Mouse (Mus musculus) midbrain, embryonic 15.5 days (tissue): ENCODE results near the gene Myh4. TPM values are rescaled to one million over a fixed set of nuclear protein-coding genes. Genes with fewer than 3 reads are reported as not detected.

Experiments
- ATAC-seq: fragments of 200-750 bp; cut with Nextera tagmentation; replicated peaks from 2 replicates; pipeline ENCODE4 v1.8.0; 2017; ENCODE audit warnings: moderate TSS enrichment
- H3K27ac ChIP-seq: fragments of 300-500 bp; sonication (generic); 2 replicates; pipeline ENCODE4 v1.5.1; 2015; ENCODE audit warnings: mild to moderate bottlenecking, inconsistent platforms
- H3K27me3 ChIP-seq: fragments of 300-500 bp; sonication (generic); replicated peaks from 2 replicates; pipeline ENCODE4 v1.6.1; 2015; ENCODE audit warnings: inconsistent platforms
- H3K36me3 ChIP-seq: fragments of 300-500 bp; sonication (generic); replicated peaks from 2 replicates; pipeline ENCODE4 v1.6.1; 2015; ENCODE audit warnings: inconsistent platforms
- H3K4me1 ChIP-seq: fragments of 300-500 bp; sonication (generic); 2 replicates; pipeline ENCODE4 v1.6.1; 2015; ENCODE audit warnings: inconsistent platforms
- H3K4me2 ChIP-seq: fragments of 300-500 bp; sonication (generic); 2 replicates; pipeline ENCODE4 v1.6.1; 2015; ENCODE audit warnings: inconsistent platforms, mild to moderate bottlenecking, moderate library complexity
- H3K4me3 ChIP-seq: fragments of 300-500 bp; sonication (generic); 2 replicates; pipeline ENCODE4 v1.5.1; 2015; ENCODE audit warnings: mild to moderate bottlenecking, inconsistent platforms
- H3K9ac ChIP-seq: fragments of 300-500 bp; sonication (generic); 2 replicates; pipeline ENCODE4 v1.6.1; 2015; ENCODE audit warnings: mild to moderate bottlenecking, inconsistent platforms
- H3K9me3 ChIP-seq: fragments of 300-500 bp; sonication (generic); 2 replicates; pipeline ENCODE4 v1.6.1; 2016; ENCODE audit warnings: inconsistent platforms
- WGBS: fragments of 180-500 bp; shearing (Covaris S2); methylation state at CpG from one replicate; pipeline ENCODE4 v1.1.7; 2015; ENCODE audit warnings: mixed read lengths; 5-methylcytosine and 5-hydroxymethylcytosine counted together
- polyA plus RNA-seq: library from polyadenylated mRNA; unstranded; fragments of >200 nt; fragmentation: Nextera tagmentation; extraction: Ambion mirVana; gene quantifications from 2 replicates; pipeline ENCODE4 v1.2.1, GENCODE M21; 2015

The Myh4 gene
- polyA plus RNA-seq, result 0.14 and 0.17 TPM in 2 replicates

GRCm38 (mm10) chr11:67237481-67238079 lies at the start of gene Myh4:
Gene Myh4, plus strand, starts transcription at chr11:67238029.
- no peak for ATAC-seq
- Histone ChIP-seq H3K27ac (no peak within 1 kb of the TSS), H3K4me2 (no peak within 1 kb of the TSS), H3K4me3 (no peak within 1 kb of the TSS), H3K4me1 (no peaks in the 10 kb centered on the region), H3K27me3 (no peaks in the 10 kb centered on the region), H3K36me3 (no peaks in the 10 kb centered on the region), H3K9ac (no peak within 1 kb of the TSS), H3K9me3 (no peaks in the 10 kb centered on the region)
- 78% methylated on average over 5 of the region's 5 CpGs for WGBS

DNA sequence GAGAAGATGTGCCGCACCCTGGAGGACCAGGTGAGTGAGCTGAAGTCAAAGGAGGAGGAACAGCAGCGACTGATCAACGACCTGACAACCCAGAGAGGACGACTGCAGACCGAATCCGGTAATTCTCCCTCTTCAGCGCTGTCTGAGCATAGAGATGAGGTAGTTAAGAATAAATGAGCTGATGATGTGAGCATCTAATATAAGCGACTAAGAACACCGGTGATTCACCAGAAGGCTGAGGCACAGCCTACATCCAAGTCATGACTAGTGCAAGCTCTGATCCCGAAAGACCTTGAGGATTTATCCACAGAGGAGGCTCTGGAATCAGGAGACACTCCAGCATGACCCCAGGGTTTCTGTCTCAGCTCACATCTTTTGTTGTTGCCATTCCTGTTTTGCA lies 47.5 kb upstream of the Myh4 start:
- Histone ChIP-seq H3K9me3 (no peaks in the 10 kb centered on the region), H3K9ac (no peak overlapping the region), H3K36me3 (no peaks in the 10 kb centered on the region), H3K4me3 (no peak overlapping the region), H3K4me1 (no peaks in the 10 kb centered on the region), H3K27ac (no peak overlapping the region), H3K27me3 (no peaks in the 10 kb centered on the region), H3K4me2 (no peak overlapping the region)
- 79% methylated on average over 10 of the region's 10 CpGs for WGBS
- ATAC-seq, result no peak

- Histone ChIP-seq H3K27me3 (no peaks in the 10 kb centered on the region), H3K4me2 (no peak overlapping the region), H3K9me3 (no peaks in the 10 kb centered on the region), H3K27ac (no peak overlapping the region), H3K36me3 (no peaks in the 10 kb centered on the region), H3K4me3 (no peak overlapping the region), H3K4me1 (no peaks in the 10 kb centered on the region), H3K9ac (no peak overlapping the region)
- no peak for ATAC-seq
- WGBS, result 86% methylated on average over 2 of the region's 2 CpGs
Observed at GRCm38 (mm10) chr11:67190814-67191213, 47.0 kb upstream of the Myh4 start.

GRCm38 (mm10) chr11:67191496-67191895 lies 46.3 kb upstream of the Myh4 start:
- Histone ChIP-seq H3K9me3 (no peaks in the 10 kb centered on the region), H3K36me3 (no peaks in the 10 kb centered on the region), H3K4me3 (no peak overlapping the region), H3K4me2 (no peak overlapping the region), H3K27me3 (no peaks in the 10 kb centered on the region), H3K27ac (no peak overlapping the region), H3K4me1 (no peaks in the 10 kb centered on the region), H3K9ac (no peak overlapping the region)
- 91% methylated on average over 14 of the region's 14 CpGs for WGBS
- ATAC-seq, result no peak

GRCm38 (mm10) chr11:67199321-67199720 lies 38.5 kb upstream of the Myh4 start:
- Histone ChIP-seq H3K27ac (no peak overlapping the region), H3K9ac (no peak overlapping the region), H3K9me3 (no peaks in the 10 kb centered on the region), H3K27me3 (no peaks in the 10 kb centered on the region), H3K36me3 (no peaks in the 10 kb centered on the region), H3K4me1 (no peaks in the 10 kb centered on the region), H3K4me2 (no peak overlapping the region), H3K4me3 (no peak overlapping the region)
- no peak for ATAC-seq
- 45% methylated on average over 1 of the region's 1 CpGs for WGBS

DNA sequence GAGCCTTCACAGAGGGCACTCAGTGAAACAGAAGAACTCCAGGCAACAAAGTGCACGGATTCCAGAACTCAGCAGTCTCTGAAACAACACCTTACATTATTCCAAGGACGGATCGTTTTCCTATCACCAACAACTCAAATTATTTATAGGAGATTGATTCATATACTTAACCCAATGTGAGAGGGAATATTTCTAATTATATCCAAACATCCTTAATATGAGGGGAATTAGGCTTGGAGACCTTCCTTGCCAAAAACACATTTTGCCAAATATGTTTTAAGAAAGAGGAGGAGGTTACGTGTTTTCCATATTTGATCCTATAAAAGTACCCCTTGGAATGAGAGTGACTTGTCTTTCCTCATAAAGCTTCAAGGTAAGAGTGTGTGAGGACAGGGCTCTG lies 38.1 kb upstream of the Myh4 start, which contains the start of gene Myh1:
Myh1 (plus strand) TSS at position 301 of the 400 bp plus-strand sequence.
- no peak for ATAC-seq
- Histone ChIP-seq H3K27me3 (no peaks in the 10 kb centered on the region), H3K27ac (no peak within 1 kb of the TSS), H3K4me3 (no peak within 1 kb of the TSS), H3K9me3 (no peaks in the 10 kb centered on the region), H3K36me3 (no peaks in the 10 kb centered on the region), H3K4me1 (no peaks in the 10 kb centered on the region), H3K9ac (no peak within 1 kb of the TSS), H3K4me2 (no peak within 1 kb of the TSS)
- WGBS, result 82% methylated on average over 4 of the region's 4 CpGs

DNA sequence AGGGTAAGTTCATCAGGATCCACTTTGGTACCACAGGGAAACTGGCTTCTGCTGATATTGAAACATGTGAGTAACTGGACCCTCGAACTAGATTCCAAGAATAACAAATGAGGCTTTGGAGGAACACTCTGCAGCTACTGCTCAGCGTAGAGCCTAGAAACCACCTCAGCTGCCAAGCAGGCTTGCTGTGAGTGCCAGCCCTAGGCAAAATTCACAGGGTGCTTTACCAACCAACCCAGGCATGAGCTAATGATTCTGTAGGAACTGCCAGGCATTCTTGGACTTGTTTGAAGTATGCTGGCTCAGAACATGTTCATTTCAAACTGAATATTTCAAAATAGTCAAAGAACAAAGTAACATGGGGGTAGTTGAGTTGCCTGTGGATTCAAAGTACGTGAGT lies 33.1 kb upstream of the Myh4 start:
- Histone ChIP-seq H3K9ac (no peak overlapping the region), H3K4me3 (no peak overlapping the region), H3K27me3 (no peaks in the 10 kb centered on the region), H3K9me3 (no peaks in the 10 kb centered on the region), H3K27ac (no peak overlapping the region), H3K4me1 (no peaks in the 10 kb centered on the region), H3K36me3 (no peaks in the 10 kb centered on the region), H3K4me2 (no peak overlapping the region)
- 78% methylated on average over 3 of the region's 3 CpGs for WGBS
- no peak for ATAC-seq

DNA sequence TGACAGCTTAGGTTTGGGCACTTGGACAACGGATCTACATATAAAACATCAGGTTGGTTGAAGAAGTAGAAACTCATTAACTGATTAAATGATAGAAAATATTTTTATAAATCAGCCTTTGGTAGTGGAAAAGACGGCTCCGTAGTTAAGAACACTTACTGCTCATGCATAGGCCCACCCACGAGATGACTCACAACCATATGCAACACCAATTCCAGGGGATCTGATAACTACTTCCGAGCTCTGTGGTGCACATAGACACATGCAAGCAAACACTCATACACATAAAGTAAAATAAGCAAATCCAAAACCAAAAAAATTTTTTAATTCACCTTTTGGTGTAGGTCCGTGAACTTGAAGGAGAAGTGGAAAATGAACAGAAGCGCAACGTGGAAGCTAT lies 16.0 kb upstream of the Myh4 start:
- no peak overlapping the region for H3K9ac ChIP-seq
- WGBS, result 94% methylated on average over 8 of the region's 8 CpGs
- no peak overlapping the region for H3K27ac ChIP-seq
- H3K4me2 ChIP-seq, result no peak overlapping the region
- H3K36me3 ChIP-seq, result no peaks in the 10 kb centered on the region
- H3K9me3 ChIP-seq, result no peaks in the 10 kb centered on the region
- no peaks in the 10 kb centered on the region for H3K4me1 ChIP-seq
- no peak for ATAC-seq
- no peak overlapping the region for H3K4me3 ChIP-seq
- H3K27me3 ChIP-seq, result no peaks in the 10 kb centered on the region

GRCm38 (mm10) chr11:67224466-67224865 lies 13.4 kb upstream of the Myh4 start:
- Histone ChIP-seq H3K4me1 (no peaks in the 10 kb centered on the region), H3K27ac (no peak overlapping the region), H3K36me3 (no peaks in the 10 kb centered on the region), H3K4me3 (no peak overlapping the region), H3K4me2 (no peak overlapping the region), H3K27me3 (no peaks in the 10 kb centered on the region), H3K9ac (no peak overlapping the region), H3K9me3 (no peaks in the 10 kb centered on the region)
- WGBS, result 88% methylated on average over 3 of the region's 3 CpGs
- ATAC-seq, result no peak

DNA sequence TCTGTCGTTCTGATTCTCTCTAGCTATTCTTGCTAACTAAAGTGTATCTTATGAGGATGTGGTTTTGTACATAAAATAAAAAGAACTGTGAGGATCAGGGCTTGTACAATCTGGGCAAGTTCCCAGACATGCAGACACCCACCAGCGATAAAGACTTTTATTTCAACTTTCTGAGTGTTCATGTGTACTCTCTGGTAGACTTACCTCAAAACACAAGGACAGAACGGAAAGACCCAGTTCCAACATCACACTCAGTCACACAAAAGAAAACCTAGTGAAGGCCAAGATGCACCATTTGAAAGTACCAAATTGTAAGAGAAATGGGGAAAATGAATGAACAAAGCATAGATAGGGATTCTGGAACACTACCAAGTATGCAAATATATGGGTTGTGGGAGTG lies 9.1 kb upstream of the Myh4 start:
- Histone ChIP-seq H3K27me3 (no peaks in the 10 kb centered on the region), H3K9ac (no peak overlapping the region), H3K4me2 (no peak overlapping the region), H3K36me3 (no peaks in the 10 kb centered on the region), H3K9me3 (no peaks in the 10 kb centered on the region), H3K4me1 (no peaks in the 10 kb centered on the region), H3K4me3 (no peak overlapping the region), H3K27ac (no peak overlapping the region)
- ATAC-seq, result no peak
- 88% methylated on average over 3 of the region's 3 CpGs for WGBS

DNA sequence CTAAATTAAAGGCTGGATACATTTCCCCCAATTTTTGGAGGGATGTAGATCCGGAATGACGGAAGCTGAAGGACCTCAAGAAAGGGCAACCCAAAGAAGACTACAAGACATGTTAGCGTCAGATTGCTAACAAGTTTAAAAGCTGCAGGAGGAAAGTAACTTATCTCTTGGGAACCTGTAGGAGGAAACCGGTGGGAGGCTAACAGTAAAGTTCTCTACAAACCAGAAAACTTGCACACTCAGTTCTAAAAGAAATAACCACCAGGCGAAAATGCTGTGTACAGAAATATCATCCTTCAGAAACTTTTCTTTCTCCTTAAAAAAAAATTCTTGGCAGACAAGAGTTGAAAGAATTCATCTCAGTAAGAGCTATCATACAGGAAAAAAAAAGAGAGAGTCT lies 8.7 kb upstream of the Myh4 start:
- Histone ChIP-seq H3K27ac (no peak overlapping the region), H3K4me2 (no peak overlapping the region), H3K27me3 (no peaks in the 10 kb centered on the region), H3K36me3 (no peaks in the 10 kb centered on the region), H3K9ac (no peak overlapping the region), H3K4me1 (no peaks in the 10 kb centered on the region), H3K9me3 (no peaks in the 10 kb centered on the region), H3K4me3 (no peak overlapping the region)
- WGBS, result 90% methylated on average over 5 of the region's 5 CpGs
- no peak for ATAC-seq

- ATAC-seq, result no peak
- Histone ChIP-seq H3K4me2 (no peak overlapping the region), H3K9me3 (no peaks in the 10 kb centered on the region), H3K27me3 (no peaks in the 10 kb centered on the region), H3K4me3 (no peak overlapping the region), H3K36me3 (no peaks in the 10 kb centered on the region), H3K9ac (no peak overlapping the region), H3K4me1 (no peaks in the 10 kb centered on the region), H3K27ac (no peak overlapping the region)
- WGBS, result 88% methylated on average over 2 of the region's 2 CpGs
Observed at GRCm38 (mm10) chr11:67229946-67230345, 7.9 kb upstream of the Myh4 start.

- Histone ChIP-seq H3K4me2 (no peak overlapping the region), H3K4me3 (no peak overlapping the region), H3K27me3 (no peaks in the 10 kb centered on the region), H3K4me1 (no peaks in the 10 kb centered on the region), H3K36me3 (no peaks in the 10 kb centered on the region), H3K9me3 (no peaks in the 10 kb centered on the region), H3K9ac (no peak overlapping the region), H3K27ac (no peak overlapping the region)
- 72% methylated on average over 5 of the region's 5 CpGs for WGBS
- ATAC-seq, result no peak
Observed at GRCm38 (mm10) chr11:67235639-67236358, 2.0 kb upstream of the Myh4 start.
